Mouse (Mus musculus) heart, postnatal 0 days (tissue): ENCODE data around the gene Ank2. TPM values are rescaled to one million over a fixed set of nuclear protein-coding genes. Genes with fewer than 3 reads are reported as not detected.

Experiments
- ATAC-seq: fragments of 200-750 bp; cut with Nextera tagmentation; 2 replicates; pipeline ENCODE4 v1.8.0; 2017; ENCODE audit warnings: low read depth, moderate number of reproducible peaks, moderate library complexity; ENCODE audit not compliant: insufficient read depth
- DNase-seq: peaks from one replicate; pipeline ENCODE4 v3.0.0-alpha.2; 2016; ENCODE audit warnings: low spot score
- H3K27ac ChIP-seq: fragments of 300-500 bp; sonication (generic); 2 replicates; pipeline ENCODE4 v1.5.1; 2014; ENCODE audit warnings: low read depth, mild to moderate bottlenecking
- H3K27me3 ChIP-seq: fragments of 300-500 bp; sonication (generic); 2 replicates; pipeline ENCODE4 v1.6.1; 2014; ENCODE audit warnings: low read length, mixed read lengths; ENCODE audit not compliant: control insufficient read depth, insufficient read depth
- H3K36me3 ChIP-seq: fragments of 300-500 bp; sonication (generic); replicated peaks from 2 replicates; pipeline ENCODE4 v1.6.1; 2014; ENCODE audit warnings: low read length, mixed read lengths; ENCODE audit not compliant: control insufficient read depth, insufficient read depth
- H3K4me1 ChIP-seq: fragments of 300-500 bp; sonication (generic); 2 replicates; pipeline ENCODE4 v1.6.1; 2014; ENCODE audit warnings: antibody characterized with exemption; ENCODE audit not compliant: control insufficient read depth, insufficient read depth
- H3K4me2 ChIP-seq: fragments of 300-500 bp; sonication (generic); 2 replicates; pipeline ENCODE4 v1.6.1; 2014; ENCODE audit warnings: low read depth, mild to moderate bottlenecking, low read length, moderate library complexity
- H3K4me3 ChIP-seq: fragments of 300-500 bp; sonication (generic); 2 replicates; pipeline ENCODE4 v1.5.1; 2014; ENCODE audit warnings: low read depth, low read length
- H3K9ac ChIP-seq: fragments of 300-500 bp; sonication (generic); replicated peaks from 2 replicates; pipeline ENCODE4 v1.6.1; 2014; ENCODE audit warnings: low read depth, low read length, mixed read lengths
- H3K9me3 ChIP-seq: fragments of 300-500 bp; sonication (generic); replicated peaks from 2 replicates; pipeline ENCODE4 v1.6.1; 2016; ENCODE audit warnings: low read length; ENCODE audit not compliant: control insufficient read depth
- CTCF ChIP-seq: IDR thresholded peaks from 2 replicates; pipeline ENCODE4 v1.5.1; 2016; ENCODE audit warnings: antibody characterized with exemption, control low read depth, low read depth
- EP300 ChIP-seq: IDR thresholded peaks from 2 replicates; pipeline ENCODE4 v1.6.1; 2016; ENCODE audit warnings: antibody characterized with exemption, low read depth
- WGBS: fragments of 180-500 bp; shearing (Covaris S2); extraction: QIAGEN DNeasy Blood & Tissue Kit; methylation state at CpG from one replicate; pipeline ENCODE4 v1.1.7; 2014; 5-methylcytosine and 5-hydroxymethylcytosine counted together
- polyA plus RNA-seq: library from polyadenylated mRNA; unstranded; fragments of >200 nt; fragmentation: Nextera tagmentation; extraction: Ambion mirVana; gene quantifications from 2 replicates; pipeline ENCODE4 v1.2.1, GENCODE M21; 2015
- total RNA-seq: library from RNA; depleted of rRNA; stranded (reverse); fragments of >200 nt; gene quantifications from 2 replicates; pipeline ENCODE4 v1.2.3, GENCODE M21; 2014; ENCODE audit warnings: low replicate concordance

Gene Ank2
- total and polyA plus RNA-seq, 2 experiments from 2014 or later = 45.1 to 138 TPM

GRCm38 (mm10) chr3:127004860-127005633, 494.1 kb downstream of the Ank2 start:
- peak; percentile 83 for ATAC-seq
- no peak overlapping the region for H3K4me2 ChIP-seq
- 62% methylated on average over 9 of the region's 9 CpGs for WGBS

GRCm38 (mm10) chr3:127003946-127004345, 495.2 kb downstream of the Ank2 start:
- ATAC-seq (no peak), DNase-seq (no peak)
- Histone ChIP-seq H3K9me3 (no peaks in the 10 kb centered on the region), H3K27me3 (no peaks in the 10 kb centered on the region), H3K36me3 (peaks cover 25% of the 10 kb centered on the region), H3K27ac (no peak overlapping the region), H3K9ac (no peak overlapping the region), H3K4me2 (no peak overlapping the region), H3K4me3 (no peak overlapping the region), H3K4me1 (no peaks in the 10 kb centered on the region)
- 93% methylated on average over 11 of the region's 11 CpGs for WGBS
- no peak for TF ChIP-seq CTCF
- TF ChIP-seq EP300 = no peak

More at GRCm38 (mm10) chr3:127004860-127005633, 494.1 kb downstream of the Ank2 start:
- H3K36me3 ChIP-seq = peaks cover 29% of the 10 kb centered on the region
- H3K9me3 ChIP-seq = no peaks in the 10 kb centered on the region
- 0 out of 2 replicates have a peak overlapping the region, but pooled peaks have one; percentile 15 for H3K27ac ChIP-seq
- peak; percentile 23 for DNase-seq
- no peaks in the 10 kb centered on the region for H3K27me3 ChIP-seq
- H3K4me3 ChIP-seq = no peak overlapping the region
- no peaks in the 10 kb centered on the region for H3K4me1 ChIP-seq
- TF ChIP-seq CTCF (peak; percentile 33; the same call in 1 of the 2 replicates), EP300 (no peak)
- no peak overlapping the region for H3K9ac ChIP-seq

- Histone ChIP-seq H3K27me3 (no peaks in the 10 kb centered on the region), H3K27ac (no peak overlapping the region), H3K9me3 (no peaks in the 10 kb centered on the region), H3K4me3 (peak overlapping the region; percentile 24; the same call in 1 of the 2 replicates), H3K9ac (no peak overlapping the region), H3K4me2 (peak overlapping the region; percentile 48), H3K36me3 (peaks cover 17% of the 10 kb centered on the region), H3K4me1 (no peaks in the 10 kb centered on the region)
- ATAC-seq = no peak
- TF ChIP-seq CTCF (no peak), EP300 (no peak)
- 43% methylated on average over 8 of the region's 8 CpGs for WGBS
- DNase-seq = no peak
Observed at GRCm38 (mm10) chr3:126998742-126999112, 500.4 kb downstream of the Ank2 start.

GRCm38 (mm10) chr3:126998008-126998741, 501.0 kb downstream of the Ank2 start:
- peak overlapping the region; percentile 24 for H3K4me3 ChIP-seq
- no peaks in the 10 kb centered on the region for H3K4me1 ChIP-seq
- TF ChIP-seq EP300 (no peak), CTCF (no peak)
- no peaks in the 10 kb centered on the region for H3K27me3 ChIP-seq
- peak overlapping the region; percentile 32 for H3K27ac ChIP-seq
- peak; percentile 77 for ATAC-seq
- H3K9me3 ChIP-seq = no peaks in the 10 kb centered on the region
- DNase-seq = no peak
- H3K9ac ChIP-seq = no peak overlapping the region
- peak overlapping the region; percentile 48 for H3K4me2 ChIP-seq
- peaks cover 14% of the 10 kb centered on the region for H3K36me3 ChIP-seq
- WGBS = 44% methylated on average over 12 of the region's 12 CpGs

- H3K9me3 ChIP-seq = no peaks in the 10 kb centered on the region
- no peaks in the 10 kb centered on the region for H3K4me1 ChIP-seq
- peaks cover 8% of the 10 kb centered on the region; the same call in 1 of the 2 replicates for H3K36me3 ChIP-seq
- H3K27ac ChIP-seq = peak overlapping the region; percentile 32
- no peak overlapping the region for H3K9ac ChIP-seq
- DNase-seq (no peak), ATAC-seq (peak; percentile 45; the same call in 1 of the 2 replicates)
- H3K4me3 ChIP-seq = peak overlapping the region; percentile 24
- H3K27me3 ChIP-seq = no peaks in the 10 kb centered on the region
- TF ChIP-seq CTCF = peak; percentile 21
- no peak for TF ChIP-seq EP300
- peak overlapping the region; percentile 48 for H3K4me2 ChIP-seq
- whole genome bisulfite sequencing = 34% methylated on average over 17 of the region's 17 CpGs
Observed at GRCm38 (mm10) chr3:126997391-126998007, 501.7 kb downstream of the Ank2 start.
